Mouse (Mus musculus): Measurements from ENCODE around the gene Nfe2. TPM values are rescaled to one million over a fixed set of nuclear protein-coding genes. Genes with fewer than 3 reads are reported as not detected.

The Nfe2 gene
- total RNA-seq (2021) = 1 to 10 TPM in 1 of 2 experiments, under 1 TPM in 1; 0.30 to 1.0 TPM

DNA sequence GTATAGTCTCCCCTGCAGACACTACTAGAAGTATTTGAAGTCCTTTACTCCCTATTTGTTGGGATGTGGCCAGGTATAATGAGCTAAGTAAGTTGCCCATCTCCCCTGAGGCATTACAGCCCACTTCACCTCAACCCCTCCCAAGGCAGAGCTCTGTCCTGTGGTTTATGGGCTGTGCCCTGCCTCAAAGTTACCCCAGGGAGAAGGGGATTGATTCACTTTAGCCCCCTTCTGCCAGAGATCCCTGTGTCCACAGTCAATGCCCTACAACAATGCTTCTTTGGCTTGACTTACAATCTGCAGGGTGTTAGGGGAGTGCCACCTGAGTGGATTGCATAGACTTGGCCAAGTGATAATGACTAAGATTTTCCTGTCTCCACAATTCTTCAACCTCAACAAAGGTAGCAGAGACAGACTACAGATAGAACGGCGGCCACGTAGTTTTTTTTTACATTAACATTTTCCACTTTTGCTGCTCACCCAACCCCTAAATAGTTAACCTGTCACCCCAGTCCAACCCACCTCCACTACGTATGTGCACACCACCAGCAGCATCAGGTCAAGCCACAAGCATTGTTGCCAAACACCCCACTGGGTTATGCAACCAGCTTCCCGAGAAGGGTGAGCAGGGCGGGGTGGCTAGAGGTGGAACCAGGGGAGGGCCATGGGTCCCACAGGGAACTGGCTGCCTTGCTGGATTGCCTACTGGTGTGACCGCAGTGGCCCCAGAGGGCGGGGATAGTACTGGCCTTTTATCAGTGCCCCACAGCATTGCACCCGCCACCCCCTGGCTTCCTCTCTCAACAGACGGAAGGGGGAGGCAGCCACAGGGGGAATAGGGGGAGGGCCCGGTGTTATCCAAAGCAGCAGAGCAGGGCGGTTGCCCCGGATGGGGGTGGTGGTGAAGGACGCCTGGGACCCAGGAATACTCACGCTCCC is at the start of gene Nfe2:
Gene Nfe2 (minus strand): TSS at position 614 of the 939 bp plus-strand sequence.
- intact Hi-C loops (cut with DNase I) = no loop called here
- DNase-seq = peak; percentile 64 to 73

DNA sequence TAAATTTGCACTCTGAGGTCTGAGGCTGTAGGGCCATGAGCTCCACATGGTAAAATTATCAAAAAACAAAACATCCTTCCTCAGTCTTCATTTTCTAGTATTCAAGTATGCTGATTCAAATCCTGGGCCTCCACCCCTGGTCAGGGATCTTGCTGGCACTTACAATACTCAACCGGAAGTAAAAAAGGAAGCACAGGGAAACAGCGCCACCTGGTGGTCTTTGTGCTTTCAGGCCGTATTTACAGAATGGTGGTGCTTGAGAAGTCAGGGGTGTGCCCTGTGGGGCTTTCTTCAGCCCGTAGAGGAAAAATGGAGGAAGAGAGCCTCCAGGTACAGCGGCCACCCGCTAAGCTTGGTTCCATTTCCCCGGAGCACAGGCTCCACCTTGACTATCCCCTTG is 48.9 kb upstream of the Nfe2 start:
- intact Hi-C loops (cut with DNase I) = loop anchor here (1.0 to 5.0 kb wide), 5 partner anchors 23 to 122 kb away; partner anchors contain the start of gene Copz1

DNA sequence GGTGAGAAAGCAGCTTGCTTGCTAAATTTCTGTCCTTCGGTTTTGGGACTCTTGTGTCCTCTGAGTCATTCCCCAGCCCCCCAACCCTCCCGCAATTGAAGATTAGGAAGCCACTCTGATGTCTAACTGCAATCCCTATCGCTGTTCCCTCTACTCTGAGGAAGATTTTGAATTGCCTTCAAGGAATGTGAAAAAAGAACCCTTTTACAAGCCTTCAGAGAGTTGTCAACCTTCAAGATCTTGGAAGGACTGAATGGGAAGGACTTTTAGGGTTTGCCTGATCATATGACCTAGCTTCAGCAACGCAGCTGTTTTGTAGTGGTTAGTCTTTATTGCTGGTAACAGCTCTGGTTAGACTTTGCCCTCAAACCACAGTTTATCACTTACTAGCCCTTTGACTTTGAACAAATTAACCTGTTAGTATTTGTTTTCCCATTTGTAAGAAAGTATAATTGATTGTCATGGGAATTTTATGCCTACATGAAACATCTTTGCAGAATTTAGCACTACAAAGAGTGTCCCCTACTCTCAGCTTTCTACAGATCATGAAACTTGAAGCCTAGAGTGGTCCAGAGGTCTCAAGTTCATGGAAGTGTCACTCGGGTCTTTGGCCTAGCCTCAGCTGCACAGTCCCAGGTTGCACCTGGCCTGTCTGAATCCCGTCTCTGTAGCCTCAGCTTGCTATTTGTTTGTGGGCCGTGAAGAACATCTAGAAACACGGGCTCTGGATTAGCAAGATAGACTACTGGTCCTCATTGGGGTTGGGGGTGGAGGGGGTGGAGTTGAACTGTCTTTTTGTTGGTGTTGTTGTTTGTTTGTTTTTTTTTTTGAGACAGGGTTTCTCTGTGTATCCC is 47.8 kb upstream of the Nfe2 start:
- no peak for DNase-seq
- intact Hi-C loops (cut with DNase I) = loop anchor here (2.0 to 5.0 kb wide), 4 partner anchors 34 to 99 kb away; partner anchors contain the start of genes Copz1 and Hnrnpa1

More for the DNA sequence above, 48.9 kb upstream of the Nfe2 start:
- peak; percentile 94 to 97 for DNase-seq

DNA sequence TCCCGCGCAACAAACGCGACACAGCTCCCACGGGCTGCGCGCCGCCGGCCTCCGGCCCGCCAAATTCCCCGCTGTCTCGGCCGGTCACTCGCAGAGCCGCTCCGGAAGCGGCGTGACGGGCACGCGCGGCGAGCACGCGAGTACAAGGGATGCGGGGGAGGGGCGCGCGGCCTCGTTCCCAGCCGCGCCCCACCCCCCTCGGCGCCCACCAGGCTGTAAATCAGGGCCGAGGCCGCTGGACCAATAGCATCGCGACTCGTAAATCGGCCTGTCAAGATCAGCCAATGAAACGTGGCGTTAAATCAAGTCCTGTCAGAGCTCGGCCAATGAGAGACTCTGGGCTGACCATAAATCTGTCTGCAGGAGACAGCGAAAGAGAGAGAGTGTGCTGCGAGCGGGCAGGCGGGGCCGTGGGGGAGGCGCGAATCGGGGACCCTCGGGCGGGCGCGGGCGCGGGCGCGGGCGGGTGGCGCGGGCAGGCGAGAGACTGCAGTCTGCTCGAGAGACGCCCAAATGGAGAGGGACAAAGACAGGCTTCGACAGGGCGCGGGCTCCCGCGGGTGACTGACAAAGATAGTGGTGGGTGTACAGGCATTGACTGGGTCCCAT is 47.0 kb upstream of the Nfe2 start:
- peak; percentile 97 to 98 for DNase-seq
- intact Hi-C loops (cut with DNase I) = loop anchor here (2.0 to 5.0 kb wide), 3 partner anchors 33 to 98 kb away; partner anchors contain the start of genes Copz1 and Hnrnpa1

DNA sequence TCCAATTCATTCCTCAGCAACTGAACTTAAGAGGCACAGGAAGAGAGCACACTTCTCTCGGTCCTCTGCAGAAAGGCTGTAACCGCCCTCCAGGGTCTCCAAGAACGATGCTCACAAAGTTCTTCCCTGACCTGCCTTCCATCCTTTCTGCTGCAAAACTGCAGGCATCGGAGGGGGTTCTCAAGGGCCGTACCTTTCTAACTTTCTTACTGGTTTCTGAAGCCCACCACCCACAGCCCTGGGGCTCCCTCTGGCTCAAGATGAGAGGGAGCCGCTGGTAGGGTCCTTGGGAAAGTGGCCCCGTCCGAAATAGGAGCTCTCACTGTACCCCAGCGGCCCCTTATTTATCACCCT is 46.4 kb upstream of the Nfe2 start:
- intact Hi-C loops (cut with DNase I) = loop anchor here (2.0 kb wide), 1 partner anchor 64 kb away; the partner anchor contains the start of gene Hnrnpa1
- DNase-seq = no peak

DNA sequence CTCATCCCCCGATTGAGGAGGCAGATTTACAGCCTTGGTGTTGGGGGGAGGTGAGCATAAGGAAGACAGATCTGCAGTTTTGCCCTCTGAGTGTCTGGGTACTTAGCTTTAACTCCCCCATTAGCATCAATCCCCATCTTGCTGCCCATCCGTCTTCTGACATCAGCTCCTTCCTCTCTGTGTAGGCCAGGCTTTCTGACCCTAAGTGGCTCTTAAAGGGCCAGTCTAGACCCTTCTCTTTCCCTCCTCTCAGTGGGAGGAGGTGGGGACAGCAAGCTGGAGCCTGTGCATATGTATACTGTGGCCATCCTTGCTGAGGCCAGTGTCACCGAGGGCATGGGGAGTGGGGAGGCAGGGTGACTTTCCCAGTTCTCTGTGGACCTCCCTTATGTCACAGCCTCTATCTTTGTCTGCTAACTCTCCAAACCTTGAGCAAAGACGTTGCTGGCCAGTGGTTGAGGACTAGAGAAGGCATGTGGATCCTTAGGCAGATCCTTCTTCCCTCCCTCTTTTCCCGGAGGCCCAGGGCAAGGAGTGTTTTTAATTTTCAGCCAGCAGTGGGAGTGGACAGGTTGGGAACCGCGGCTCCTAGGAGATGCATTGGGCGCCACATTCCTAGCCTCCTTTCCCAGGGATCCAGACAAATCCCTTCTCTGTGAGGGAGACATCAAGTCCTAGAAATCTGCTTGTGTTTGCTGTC is 45.9 kb upstream of the Nfe2 start:
- DNase-seq = peak in 1 of 2 experiments; percentile 21
- intact Hi-C loops (cut with DNase I) = loop anchor here (2.0 kb wide), 1 partner anchor 63 kb away; the partner anchor contains the start of gene Hnrnpa1

DNA sequence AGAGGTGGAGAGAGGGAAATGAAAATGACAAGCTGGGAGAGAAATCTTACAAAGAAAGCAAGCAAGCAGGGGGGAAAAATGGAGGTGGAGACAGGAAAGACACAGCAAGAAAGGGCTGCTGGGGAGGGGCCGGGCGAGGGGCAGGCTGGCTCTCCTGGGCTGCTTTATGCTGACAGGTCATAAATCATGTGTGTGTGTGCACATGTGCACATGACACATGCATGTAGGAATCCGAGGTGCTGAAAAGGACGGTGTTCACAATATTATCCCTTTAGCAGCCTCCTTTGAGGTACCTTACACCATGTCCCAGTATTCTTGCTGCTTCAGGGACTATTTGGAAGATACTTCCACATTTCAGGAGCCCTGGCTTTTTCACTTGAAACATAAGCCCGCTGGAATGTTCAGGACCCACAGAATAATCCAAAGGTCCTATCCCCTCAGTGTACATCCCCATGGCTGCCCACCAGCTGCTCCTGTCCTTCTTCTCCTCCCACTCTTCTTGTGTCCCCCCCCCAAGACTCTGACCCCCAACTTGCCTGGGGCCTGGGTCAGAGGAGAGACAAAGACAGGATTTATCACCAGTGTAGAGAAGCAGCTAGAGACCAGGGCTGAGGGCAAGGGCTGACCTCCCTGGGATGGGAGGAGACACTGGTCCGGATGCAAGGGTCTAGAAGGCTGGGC is 44.3 kb upstream of the Nfe2 start:
- no peak for DNase-seq
- intact Hi-C loops (cut with DNase I) = no loop called here

DNA sequence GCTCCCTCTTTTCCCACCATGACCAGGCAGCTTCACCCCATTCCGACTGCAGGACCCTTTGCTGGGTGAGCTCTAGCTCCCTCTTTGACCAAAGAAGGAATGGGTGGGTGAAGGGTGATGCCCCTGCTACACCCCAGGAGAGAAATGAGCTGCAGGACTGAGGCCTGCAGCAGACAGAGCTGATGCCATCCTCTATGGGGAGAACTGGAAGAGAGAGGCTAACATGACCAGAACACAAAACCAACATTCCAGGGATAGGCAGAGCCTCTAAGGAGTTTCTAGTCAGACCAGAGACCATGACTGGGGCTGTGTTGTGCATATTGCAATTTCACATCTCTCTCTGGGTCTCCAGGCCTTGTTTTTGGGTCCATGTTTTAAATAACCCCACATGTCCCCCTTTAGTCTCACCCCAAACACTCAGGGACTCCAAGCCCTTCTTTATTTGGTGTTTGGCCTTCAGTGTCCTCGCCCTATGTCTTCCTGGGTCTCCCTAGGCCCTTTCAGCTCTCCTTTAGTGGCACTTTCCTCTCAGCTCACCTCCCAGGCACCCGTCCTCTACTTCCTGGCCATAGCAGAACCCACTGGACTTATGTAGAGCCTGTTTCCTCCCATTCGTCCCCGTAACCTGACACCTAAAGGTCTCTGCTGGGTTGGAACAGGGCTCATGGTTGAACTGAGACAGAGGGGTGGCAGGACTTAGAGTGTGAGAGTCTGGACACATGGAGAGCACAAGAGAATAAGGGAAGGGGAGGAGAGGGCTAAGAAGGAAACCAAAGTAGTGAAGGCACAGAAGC is 43.5 kb upstream of the Nfe2 start:
- intact Hi-C loops (cut with DNase I) = no loop called here
- DNase-seq = no peak

DNA sequence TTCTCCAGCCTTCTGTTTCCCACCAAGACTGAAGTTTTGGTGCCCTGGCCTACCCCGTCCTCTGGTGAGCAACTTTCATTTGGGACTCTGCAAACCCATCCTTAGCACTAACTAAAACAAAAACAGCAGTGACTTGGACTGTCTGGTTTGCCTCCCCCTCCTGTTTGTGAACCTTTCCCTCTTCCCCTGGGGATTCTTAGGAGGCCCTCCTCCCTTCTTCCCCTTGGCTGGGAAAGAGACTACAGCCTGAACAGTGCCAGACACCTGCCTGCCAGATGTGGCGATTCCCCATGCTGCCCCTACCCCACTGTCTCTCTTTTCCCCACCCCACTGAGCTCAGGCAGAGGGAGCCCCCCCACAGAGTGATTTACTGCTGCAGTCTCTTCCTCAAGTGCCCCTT is 42.8 kb upstream of the Nfe2 start:
- intact Hi-C loops (cut with DNase I) = no loop called here
- no peak for DNase-seq

DNA sequence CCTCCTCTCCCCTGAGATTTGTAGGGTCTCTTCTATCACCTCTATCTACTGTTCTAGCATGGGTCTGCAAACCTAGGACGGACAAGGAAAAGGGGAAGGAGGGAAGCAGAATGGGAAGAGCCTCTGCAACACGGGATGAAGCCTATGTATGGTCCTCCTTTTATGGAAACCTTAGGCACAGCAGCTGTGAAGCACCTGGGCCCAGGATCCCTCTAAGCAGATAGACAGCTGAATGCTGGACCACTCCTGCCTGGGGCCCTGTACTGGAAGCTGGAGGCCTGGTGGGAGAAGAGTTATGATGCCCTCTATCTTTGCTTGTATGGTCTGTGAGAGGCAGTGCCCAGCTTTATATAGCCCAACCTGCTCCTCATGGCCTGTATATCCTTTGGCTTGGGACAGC is 42.4 kb upstream of the Nfe2 start:
- intact Hi-C loops (cut with DNase I) = no loop called here
- DNase-seq = no peak

DNA sequence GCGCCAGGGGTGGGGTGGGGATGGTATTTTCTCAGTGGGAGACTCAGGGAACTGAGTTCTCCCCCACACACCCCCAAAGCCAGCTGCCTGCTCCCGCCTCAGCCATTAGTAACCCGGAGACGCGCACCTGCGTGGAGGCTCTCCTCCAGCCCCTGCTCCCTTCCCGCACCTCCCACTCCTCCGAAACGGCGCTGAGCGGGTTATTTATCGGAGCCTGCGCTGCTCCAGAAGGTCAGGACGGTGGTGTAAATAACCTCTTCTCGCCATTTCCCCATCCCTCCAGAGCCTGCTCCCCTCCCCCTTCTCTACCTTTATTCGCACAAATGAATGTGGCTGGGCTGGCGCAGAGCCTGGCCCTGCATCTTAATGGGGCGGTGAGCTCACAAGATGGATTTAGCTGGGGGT is 41.9 kb upstream of the Nfe2 start:
- intact Hi-C loops (cut with DNase I) = no loop called here
- peak in 1 of 2 experiments; percentile 25 for DNase-seq

DNA sequence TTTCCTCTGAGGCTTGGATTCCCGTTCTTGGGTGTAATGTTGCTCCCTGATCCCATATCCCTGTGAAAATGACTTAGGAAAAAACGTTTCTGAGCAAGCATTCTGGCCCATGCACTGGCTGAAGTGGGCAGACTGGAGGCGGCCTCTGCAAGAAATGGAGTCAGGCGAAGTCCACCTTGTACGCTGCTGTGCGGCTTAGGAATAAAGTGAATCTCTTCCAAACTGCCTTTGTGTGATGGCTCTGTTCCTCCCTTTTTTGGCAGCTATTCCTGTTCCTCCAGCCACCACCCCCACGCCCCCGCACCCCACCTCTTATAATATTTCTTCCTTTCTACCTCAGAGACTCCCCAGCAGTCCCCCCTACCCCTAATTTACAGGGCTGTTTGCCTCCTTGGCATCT is 41.4 kb upstream of the Nfe2 start:
- no peak for DNase-seq
- intact Hi-C loops (cut with DNase I) = no loop called here

DNA sequence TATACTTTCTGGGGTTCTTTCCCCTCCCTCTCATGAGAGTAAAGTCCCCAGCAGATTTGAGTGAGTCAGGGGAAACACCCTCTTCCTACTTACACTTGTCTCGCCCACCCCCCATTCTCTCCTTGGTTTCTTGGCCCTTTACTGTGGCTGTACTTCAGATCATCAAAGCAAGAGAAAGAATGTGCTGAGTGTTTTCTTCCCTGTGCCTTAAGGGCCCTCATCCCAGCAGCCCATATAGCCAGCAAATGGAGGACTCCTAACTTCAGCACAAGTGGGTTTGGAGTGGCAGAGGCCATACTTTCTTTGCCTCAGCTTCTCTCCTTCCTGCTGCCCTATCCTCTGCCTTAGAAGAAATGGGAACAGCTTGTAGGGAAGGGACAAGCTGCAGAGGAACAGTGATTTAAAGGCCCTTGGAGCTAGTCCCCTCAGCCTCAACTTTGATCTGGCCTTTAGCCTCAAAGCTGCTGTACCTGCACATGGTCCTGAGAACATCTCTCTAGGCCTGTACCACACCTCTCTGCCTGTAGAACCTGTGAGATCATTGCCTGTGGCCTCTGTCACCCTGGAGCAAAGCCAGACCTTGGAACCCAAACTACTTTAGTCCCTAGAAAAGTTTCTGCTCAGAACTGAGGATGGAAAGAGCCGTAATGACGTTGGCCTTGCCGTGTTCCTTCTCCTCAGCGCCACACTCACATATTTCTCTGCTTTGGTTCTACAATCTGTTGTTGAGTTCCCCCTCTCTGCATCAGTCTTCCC is 40.8 kb upstream of the Nfe2 start:
- intact Hi-C loops (cut with DNase I) = no loop called here
- DNase-seq = no peak

DNA sequence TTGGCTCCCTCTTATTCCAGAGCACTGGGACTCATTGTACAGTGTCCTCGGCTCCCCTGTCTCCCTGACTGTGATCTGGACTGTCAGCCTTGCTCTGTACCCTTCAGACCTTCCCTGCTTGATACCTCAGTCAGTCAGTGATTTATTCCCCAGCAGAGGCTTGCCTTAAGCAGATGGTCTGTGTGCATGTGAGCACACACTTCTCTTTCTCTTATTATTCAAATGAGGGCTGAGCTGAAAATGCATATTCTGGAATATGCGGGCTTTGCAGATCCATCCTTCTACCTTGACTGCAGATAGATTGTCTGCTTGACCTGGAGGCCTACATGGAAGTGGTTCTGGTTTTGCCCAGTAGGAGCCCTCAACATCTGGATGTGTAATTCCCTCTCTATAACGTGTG is 39.8 kb upstream of the Nfe2 start:
- DNase-seq = no peak
- intact Hi-C loops (cut with DNase I) = no loop called here

DNA sequence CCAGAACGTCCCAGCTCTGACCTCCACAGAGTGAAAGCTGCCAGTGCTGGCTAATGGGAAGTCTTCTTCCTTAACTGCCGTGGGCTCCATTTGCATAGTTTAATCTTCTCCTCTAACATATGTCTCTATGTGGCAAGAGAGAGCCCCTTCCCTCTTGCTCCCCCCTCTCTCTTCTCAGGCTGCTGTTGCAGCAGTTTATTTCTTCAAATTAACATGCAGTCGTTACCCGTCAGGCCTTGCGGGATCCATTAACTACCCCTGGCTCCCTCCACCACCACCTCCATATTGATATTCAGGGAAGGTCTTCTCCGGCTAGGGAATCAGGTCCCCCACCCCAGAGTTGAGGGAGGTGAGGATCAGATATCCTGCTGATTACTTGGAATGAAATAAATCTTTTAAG is 39.1 kb upstream of the Nfe2 start:
- no peak for DNase-seq
- intact Hi-C loops (cut with DNase I) = no loop called here

DNA sequence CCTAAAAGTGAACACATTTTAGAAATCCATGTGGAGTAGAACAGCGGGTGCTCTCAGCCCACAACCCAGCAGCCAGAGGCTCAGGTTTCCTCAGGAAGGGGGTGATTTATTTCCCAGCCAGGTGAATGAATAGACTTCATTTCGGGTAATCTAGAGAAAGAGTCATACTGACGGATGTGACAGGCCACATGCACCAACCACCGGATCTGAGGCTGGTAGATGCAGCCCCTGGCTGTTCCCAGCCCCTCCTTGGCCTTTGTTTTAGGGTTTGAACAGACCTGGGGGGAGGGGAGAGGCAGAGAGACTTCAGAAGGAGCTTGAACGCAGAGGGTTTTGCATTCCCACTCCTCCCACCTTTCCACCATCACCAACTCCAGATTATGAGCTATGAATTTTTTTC is 37.6 kb upstream of the Nfe2 start:
- no peak for DNase-seq
- intact Hi-C loops (cut with DNase I) = no loop called here

DNA sequence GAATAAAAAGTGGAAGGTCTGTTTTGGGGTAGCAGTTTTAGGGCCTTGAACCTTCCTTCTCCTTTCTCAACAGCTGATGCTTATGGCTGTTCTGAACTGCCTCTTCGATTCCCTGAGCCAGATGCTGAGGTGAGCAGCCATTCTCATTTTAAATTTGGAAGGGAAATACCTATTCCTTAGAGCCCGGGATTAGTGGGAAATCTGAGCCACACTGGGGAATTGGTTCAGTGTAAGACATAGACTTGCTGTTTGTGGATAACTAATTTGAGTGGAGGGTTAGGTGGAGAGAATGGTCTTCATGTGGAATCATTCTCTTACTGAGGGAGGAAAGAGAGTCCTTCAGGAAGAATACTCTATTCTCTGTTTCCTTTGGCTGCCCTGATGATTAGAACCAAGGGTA is 36.4 kb upstream of the Nfe2 start:
- intact Hi-C loops (cut with DNase I) = no loop called here
- no peak for DNase-seq

DNA sequence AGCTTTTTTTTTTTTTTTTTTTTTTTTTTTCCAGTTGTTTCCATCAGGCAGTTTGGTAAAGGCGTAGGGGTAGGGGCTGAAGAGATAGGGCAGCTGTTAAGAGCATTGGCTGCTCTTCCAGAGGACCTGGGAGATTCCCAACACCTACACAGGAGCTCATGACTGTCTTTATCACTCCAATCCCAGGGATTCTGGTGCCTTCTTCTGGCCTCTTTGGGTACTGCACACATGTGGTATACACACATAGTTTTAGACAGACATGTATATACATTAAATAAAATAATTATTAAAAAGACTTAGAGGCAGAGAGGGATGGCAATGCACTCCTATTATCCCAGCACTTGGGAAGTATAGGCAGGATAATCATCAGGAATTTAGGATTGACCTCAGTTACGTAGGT is 35.2 kb upstream of the Nfe2 start:
- intact Hi-C loops (cut with DNase I) = no loop called here
- no peak for DNase-seq
